Mouse (Mus musculus) c-Kit-positive CD71-negative TER-119-negative erythroid progenitor cells, embryonic 14.5 days (primary cell): ENCODE results near the gene Arsj.
A peak's percentile ranks its signal among the peaks of the same experiment; 100 is the strongest.

ENCODE experiments used
- DNase-seq: peaks from one replicate; pipeline ENCODE4 v3.0.0-alpha.2; 2013; ENCODE audit warnings: low read depth

The Arsj gene

DNA sequence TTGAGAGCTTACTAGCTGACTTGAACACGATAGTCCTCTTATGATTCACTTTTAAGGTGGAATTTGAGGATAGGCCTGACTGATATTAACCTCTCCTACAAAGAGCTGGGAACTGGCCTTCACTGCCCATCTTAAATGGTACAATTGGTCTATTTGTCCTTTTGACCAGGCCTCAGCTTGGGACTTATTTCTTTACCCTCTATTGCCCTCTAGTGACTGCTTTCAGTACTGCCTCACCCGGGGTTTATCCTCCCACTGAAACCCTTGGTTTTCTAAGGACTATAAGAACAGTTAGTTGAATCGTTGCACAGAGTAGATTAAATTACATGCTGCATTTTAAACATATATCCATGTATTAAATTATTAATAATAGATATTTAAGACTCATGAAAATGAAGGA, 39.4 kb downstream of the Arsj start:
- peak; percentile 46 for DNase-seq

DNA sequence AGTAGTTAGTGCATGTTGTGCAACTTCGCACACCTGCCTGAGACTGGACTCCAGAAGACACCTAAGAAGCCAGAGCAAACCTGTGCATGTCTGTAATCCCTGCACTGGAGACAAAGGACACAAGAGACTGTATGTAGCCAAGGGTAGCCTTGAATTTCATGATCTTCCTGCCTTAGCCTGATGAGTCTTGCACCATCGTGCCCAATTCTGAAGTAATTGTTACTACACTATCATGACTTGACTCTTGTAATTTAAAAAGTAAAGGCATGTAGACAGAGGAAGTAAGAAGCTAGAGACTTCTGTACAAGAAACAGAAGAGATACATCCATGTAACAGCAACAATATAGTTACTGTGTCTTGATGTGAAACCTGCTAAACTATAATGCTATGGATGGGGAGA, 40.7 kb downstream of the Arsj start:
- no peak for DNase-seq

DNA sequence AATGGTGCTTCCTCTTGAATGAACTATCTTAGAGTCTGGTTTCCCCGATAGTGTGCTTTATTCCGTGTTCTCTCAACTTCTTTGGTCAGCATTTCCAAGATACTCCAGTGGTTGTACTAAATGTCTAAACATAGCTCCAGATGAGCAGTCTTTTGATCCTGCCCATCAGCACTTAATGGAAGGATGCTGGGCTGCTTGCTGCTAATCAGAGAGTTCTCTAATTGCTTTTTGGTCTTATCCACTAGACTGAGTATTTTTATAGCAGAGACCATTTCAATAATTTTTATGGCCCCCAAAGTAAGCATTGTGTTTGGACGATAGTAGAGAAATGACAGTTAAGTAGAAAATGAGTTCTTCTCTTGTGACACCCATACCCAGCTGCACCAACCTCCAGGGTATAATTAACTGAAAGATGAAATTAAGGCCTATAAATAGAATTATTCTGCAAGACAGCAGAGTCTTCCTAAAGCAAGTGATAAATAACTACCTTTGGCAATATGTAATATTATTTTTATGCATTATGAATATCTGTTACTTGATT, 67.1 kb downstream of the Arsj start:
- DNase-seq: no peak

DNA sequence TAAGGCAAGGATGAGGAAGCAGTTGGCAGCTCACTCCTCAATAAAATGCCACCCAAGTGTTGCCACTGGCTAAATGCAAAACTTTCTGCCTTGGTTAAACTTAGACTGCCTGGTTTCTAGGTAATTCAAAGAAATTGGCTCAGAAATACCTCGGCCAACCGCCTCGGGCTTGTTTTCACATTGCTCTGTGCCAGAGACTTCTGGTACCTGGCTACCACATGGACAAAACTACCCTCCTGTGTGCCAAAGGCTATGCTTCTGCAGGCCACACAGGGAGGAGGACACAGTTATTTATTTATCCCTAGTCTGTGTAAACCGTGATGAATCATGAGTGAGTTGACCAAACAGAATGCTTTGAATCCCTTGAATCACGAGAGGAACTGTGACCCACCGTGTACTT, 75.8 kb downstream of the Arsj start:
- no peak for DNase-seq

DNA sequence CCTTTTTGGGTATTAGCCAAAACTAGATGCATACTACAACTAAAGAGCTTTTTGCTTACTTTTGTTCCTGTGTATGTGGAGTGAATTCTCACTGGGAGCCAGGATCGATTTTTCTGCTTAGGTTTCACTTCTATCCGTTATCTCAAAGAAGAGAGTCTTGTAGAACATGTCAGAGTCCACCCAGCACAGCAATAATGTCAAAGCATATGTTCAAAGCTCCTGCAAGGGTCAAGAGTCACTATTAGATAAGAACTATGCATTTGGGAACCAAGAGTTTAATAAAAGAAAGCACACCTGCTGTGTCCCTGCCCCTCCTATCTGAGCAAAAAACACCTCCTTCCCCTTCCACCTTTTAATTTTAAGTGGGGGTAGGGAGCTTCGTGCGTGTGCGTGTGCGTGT, 85.6 kb downstream of the Arsj start:
- no peak for DNase-seq

DNA sequence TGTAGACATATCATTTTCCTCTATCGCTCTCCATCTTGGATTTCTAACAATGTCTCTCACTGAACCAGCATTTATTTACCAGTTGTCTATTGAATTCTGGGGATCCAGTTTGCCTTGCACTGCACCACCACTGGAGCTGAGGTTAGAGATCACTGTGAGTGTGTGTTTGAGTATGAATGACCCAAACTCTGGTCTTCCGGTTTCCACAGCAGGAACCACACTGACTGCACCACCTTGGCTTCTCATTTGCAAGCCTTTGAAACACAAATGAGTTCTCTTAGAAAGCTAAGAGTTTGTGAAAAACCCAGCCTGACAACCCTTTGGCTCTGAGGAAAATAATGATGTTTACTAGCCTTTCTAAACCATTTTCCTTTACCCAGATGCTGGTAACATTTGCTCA, 86.0 kb downstream of the Arsj start:
- no peak for DNase-seq

DNA sequence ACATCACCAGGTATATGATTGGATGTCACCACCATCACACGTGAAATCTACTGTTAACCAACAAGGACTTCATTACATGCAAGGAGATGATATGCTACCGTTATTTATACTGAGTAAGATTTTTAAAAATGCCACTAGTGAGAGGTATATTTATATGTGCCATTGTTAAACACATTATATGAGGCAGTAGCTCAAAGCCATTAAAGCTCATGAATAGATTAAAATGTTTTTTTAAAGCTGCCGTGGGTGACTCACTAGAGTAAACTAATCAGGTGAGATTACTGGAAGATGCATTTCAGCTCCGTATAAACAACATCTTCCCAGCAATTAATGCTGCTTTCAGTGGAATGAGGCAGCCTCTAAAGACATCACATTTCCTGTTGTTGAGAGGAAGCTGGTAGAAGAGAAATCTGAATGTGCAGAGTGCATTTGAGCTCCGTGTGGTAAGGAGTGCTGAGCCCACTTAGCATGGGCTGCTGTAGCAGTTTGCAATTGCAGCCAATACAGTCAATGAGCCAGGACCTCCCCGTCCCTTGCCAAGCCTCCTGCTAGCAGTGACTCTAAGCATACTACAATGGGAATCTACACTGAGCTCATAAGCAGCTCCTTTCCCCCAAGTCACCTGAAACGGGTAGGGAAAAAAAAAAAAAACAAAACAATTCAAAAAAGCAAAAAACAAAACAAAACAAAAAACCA, 92.5 kb downstream of the Arsj start:
- no peak for DNase-seq

DNA sequence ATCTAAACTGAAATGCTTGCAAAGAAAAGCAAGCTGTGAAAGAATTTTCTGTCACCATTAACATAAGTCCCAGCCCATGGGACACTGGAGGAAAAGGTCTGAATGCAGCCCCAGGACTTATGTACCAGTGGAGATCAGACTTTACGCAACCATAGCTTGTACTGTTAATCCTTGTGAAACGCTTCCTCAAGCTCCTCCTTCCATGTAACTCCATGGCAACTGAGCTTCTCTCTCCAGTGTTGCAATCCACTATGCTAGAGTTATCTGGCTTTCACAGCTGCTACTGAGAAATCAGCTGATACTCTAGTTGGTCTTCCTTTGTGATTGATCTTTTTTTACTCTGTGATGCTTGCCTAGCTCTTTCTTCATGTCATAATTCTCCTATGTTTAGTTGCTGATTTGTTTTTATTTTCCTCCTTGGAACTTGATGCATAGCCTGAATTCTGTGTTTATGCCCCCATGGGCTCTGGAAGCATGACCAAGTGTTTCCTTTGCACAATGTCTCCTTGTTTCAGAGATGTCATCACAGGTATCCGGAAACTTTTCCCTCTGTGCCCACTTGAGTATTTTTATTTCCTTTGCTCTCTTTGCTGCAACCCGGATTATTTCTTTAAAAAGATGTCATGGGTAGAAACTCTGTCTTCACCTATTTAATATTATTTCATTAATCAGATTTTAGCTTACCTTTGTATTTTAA, 99.8 kb downstream of the Arsj start:
- no peak for DNase-seq

DNA sequence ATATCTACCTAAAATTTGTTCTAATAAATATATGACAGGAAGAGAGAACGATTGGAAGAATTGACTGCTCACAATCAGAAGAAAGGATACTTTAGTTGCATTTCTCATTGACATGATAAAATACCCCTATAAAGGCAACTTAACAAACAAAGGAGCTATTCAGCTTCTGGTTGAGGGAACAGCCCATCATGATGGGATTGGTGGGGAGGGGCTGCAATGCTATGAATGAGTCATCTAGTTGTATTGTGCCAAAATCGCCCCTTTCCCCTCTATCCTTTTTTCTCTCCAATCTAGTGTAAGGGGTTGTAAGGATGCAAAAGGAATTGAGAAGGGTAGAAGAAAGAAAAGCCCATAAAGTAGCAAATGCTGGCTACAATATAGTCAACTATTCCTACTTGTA, 100.8 kb downstream of the Arsj start:
- no peak for DNase-seq
